Mouse (Mus musculus) heart, postnatal 14 days (tissue): ENCODE results near the gene Pa2g4. TPM values are rescaled to one million over a fixed set of nuclear protein-coding genes. Genes with fewer than 3 reads are reported as not detected.

Source experiments
- DNase-seq, 2 experiments: peaks; one replicate each; pipeline ENCODE4 v3.0.0; 2021 to 2022
- intact Hi-C: fragments of 180-260 bp; cut with DNase I; formaldehyde crosslinking; loops from one replicate; pipeline ENCODE4 v1.15.1; 2025
- microRNA-seq, 2 experiments: library from miRNA; unstranded; fragments of <30 nt; microRNA quantifications; one replicate each; pipeline ENCODE4 v1.2.0; 2021 to 2022
- total RNA-seq, 2 experiments: library from RNA; stranded (reverse); gene quantifications; 2 replicates each; pipeline ENCODE4 v1.2.3; 2021

Pa2g4 gene
- total RNA-seq, 2 experiments from 2014 or later: 48.4 to 51.6 TPM

DNA sequence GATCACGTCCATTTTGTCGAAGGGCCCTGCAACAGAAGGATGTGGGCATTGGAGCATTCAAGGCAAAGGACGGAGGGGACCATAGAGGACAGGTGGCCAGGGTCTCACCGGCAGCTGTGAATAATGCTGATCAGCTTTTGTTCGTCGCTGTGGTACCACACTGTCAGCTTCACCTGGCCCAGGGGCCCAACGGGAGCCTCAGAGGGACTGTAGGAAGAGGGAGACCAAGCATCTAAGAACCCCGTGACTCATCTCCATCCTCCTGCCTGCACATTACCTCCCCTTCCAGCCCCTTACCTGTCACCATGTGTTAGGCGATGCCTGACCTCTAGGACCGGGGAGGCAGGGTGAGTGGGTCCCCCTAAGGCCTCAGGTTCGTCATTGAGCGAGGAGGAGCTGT, 54.0 kb downstream of the Pa2g4 start:
- intact Hi-C loops: no loop called here

DNA sequence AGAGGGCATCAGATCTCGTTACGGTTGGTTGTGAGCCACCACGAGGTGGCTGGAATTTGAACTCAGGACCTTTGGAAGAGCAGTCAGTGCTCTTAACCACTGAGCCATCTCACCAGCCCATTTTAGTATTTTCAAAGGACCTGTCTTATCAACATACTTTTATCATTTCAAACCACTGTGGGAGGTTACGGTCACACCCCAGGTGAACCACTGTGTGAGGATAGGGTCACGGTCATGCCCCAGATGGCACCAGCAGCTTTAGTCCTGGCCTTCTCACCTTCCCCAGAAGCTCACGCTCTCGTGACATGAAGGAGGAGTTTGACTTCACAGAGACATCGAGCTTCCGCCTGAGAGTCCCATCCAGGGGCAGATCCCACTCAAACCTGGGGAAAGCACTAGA, 54.6 kb downstream of the Pa2g4 start:
- intact Hi-C loops: no loop called here
- DNase-seq: no peak

More for the DNA sequence above, 54.0 kb downstream of the Pa2g4 start:
- DNase-seq: no peak

DNA sequence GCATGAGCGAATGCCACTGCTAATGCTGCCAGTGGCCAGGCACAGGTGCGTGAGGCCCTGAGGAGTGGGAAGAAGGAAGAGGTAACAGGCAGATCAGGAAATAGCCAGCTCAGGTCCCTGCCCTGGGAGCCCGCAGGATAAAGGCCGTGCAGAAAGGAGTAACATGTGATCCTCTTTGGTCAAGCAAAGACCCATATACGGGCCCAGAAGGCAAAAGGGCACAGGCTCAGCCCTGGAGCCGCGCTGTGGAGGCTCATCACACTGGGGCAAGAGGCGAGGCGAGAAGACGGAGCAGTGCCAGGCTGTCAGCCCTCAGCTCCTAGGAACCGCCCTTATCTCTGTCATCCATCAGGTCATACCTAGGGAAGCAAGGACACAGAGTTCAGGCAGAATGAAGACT, 55.5 kb downstream of the Pa2g4 start:
- DNase-seq: no peak
- intact Hi-C loops: no loop called here

DNA sequence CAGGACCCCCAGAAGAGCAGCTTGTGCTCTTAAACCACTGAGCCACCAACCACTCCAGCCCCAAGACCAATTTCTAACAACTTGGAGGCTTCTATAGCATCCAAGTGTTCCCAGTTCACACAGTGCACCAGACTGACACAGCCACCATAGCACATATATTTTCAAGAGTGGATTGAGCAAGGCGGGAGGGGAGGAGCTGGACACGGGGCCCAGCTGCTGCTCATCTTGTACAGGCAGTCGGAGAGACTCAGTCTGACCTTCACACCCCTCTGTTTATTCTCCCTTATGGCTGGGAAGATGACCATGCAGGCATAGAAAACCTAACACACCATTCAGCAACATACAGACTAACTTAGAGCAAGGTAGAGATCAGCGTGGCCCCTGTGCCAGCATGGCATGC, 56.0 kb downstream of the Pa2g4 start:
- intact Hi-C loops: no loop called here
- DNase-seq: no peak

DNA sequence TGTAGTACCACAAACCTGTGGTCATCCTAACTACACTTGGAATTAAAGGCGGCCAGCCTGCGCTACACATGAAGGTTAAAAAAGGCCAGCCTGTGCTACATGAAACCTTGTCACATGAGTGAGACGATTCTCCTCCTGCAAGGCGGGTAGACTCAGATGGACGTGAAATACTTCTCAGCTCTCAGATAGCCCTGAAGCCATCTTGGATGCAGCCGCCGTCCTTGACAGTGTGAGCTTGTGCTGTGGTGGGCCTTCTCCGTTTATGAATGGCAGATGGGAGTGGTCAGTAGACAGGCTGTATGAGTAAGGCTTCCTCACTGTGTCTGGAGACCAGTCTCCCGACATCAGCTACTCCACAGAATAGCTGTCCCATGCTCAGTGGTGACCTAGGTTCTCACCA, 56.6 kb downstream of the Pa2g4 start:
- intact Hi-C loops: no loop called here
- DNase-seq: no peak

DNA sequence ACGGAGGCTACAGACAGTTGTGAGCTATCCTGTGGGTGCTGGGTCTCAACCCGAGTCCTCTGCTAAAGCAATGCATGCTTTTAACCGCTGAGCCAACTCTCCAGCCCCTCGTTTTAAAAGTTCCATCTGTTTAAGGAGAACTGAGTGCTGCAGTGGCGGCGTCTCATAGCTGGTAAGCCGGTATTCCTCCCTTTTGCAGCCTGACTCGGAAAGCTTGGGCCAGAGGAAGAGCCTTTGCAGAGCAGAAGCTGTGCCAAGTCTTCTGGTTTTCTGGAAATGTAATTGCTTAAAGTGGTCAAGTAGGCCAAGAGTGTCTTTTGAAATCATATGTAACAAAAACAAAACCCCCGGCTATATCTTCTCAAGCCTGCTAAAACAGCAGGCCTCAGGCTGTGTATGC, 57.5 kb downstream of the Pa2g4 start:
- no peak for DNase-seq
- intact Hi-C loops: no loop called here

Small RNA genes within 50 kb of the gene (microRNA-seq; reads per million reads assigned to microRNA genes)
- 0 reads per million in 2 experiments for gene Gm47275
- 0 reads per million in 2 experiments for gene Mir6916
- gene Mir6917: 0 reads per million in 2 experiments

Other genes starting within 250 kb of the Pa2g4 start
- gene Cnpy2, start 243.5 kb downstream of the Pa2g4 start, total RNA-seq: 10 to 100 TPM; 58.1 to 66.7 TPM
- gene Cs, start 228.3 kb downstream of the Pa2g4 start, total RNA-seq: 1,000 to 10,000 TPM; 1,195 to 1,221 TPM
- gene Coq10a, start 197.0 kb downstream of the Pa2g4 start, total RNA-seq: 100 to 1,000 TPM; 208 to 209 TPM
- gene Ankrd52, start 188.9 kb downstream of the Pa2g4 start, total RNA-seq: 10 to 100 TPM; 46.5 to 47.5 TPM
- gene Slc39a5, start 164.8 kb downstream of the Pa2g4 start, total RNA-seq: not detected
- 10 to 100 TPM; 43.6 to 45.6 TPM for gene Nabp2, start 154.5 kb downstream of the Pa2g4 start, total RNA-seq
- gene Rnf41, start 154.3 kb downstream of the Pa2g4 start, total RNA-seq: 10 to 100 TPM; 19.7 to 19.8 TPM
- gene Smarcc2, start 106.7 kb downstream of the Pa2g4 start, total RNA-seq: 10 to 100 TPM; 76.6 to 80.5 TPM
- gene Myl6, start 71.8 kb downstream of the Pa2g4 start, total RNA-seq: 100 to 1,000 TPM; 357 to 392 TPM
- 1 to 10 TPM; 3.3 to 4.3 TPM for gene Myl6b, start 67.3 kb downstream of the Pa2g4 start, total RNA-seq
- gene Esyt1, start 40.1 kb downstream of the Pa2g4 start, total RNA-seq: 10 to 100 TPM; 22.3 to 23.6 TPM
- gene Zc3h10, start 18.2 kb downstream of the Pa2g4 start, total RNA-seq: 1 to 10 TPM; 7.0 to 8.4 TPM
- gene Rpl41, start 16.7 kb downstream of the Pa2g4 start, total RNA-seq: 1,000 to 10,000 TPM; 1,645 to 1,937 TPM
- gene Erbb3, start 23.7 kb upstream of the Pa2g4 start, total RNA-seq: 1 to 10 TPM; 6.8 to 7.8 TPM
- 100 to 1,000 TPM; 264 to 297 TPM for gene Rps26, start 60.8 kb upstream of the Pa2g4 start, total RNA-seq
- 1 to 10 TPM; 1.3 to 1.5 TPM for gene Ikzf4, start 80.0 kb upstream of the Pa2g4 start, total RNA-seq
- gene Suox, start 108.1 kb upstream of the Pa2g4 start, total RNA-seq: 10 to 100 TPM; 17.3 to 17.4 TPM
- 10 to 100 TPM; 66.5 to 71.8 TPM for gene Rab5b, start 130.3 kb upstream of the Pa2g4 start, total RNA-seq
- under 1 TPM; 0.66 to 0.93 TPM for gene Pmel, start 138.2 kb upstream of the Pa2g4 start, total RNA-seq
- 10 to 100 TPM; 18.9 to 19.9 TPM for gene Cdk2, start 139.0 kb upstream of the Pa2g4 start, total RNA-seq
- gene Dgka, start 178.9 kb upstream of the Pa2g4 start, total RNA-seq: 10 to 100 TPM; 12.4 to 15.7 TPM
- 1 to 10 TPM; 8.5 to 9.0 TPM for gene Pym1, start 181.9 kb upstream of the Pa2g4 start, total RNA-seq
- gene Mmp19, start 224.9 kb upstream of the Pa2g4 start, total RNA-seq: 1 to 10 TPM; 4.5 to 5.8 TPM
- gene Dnajc14, start 238.1 kb upstream of the Pa2g4 start, total RNA-seq: 10 to 100 TPM; 37.9 to 38.7 TPM
- gene Tmem198b, start 238.4 kb upstream of the Pa2g4 start, total RNA-seq: 10 to 100 TPM in 1 of 2 experiments, 1 to 10 TPM in 1; 8.6 to 11.1 TPM